Mouse (Mus musculus) colon, adult 2 months (tissue): Measurements from ENCODE around the gene Zfp362. TPM values are rescaled to one million over a fixed set of nuclear protein-coding genes. Genes with fewer than 3 reads are reported as not detected.

Source experiments
- polyA plus RNA-seq: library from polyadenylated mRNA; depleted of rRNA; stranded (reverse); fragments of >200 nt; gene quantifications from 2 replicates; pipeline ENCODE4 v1.2.3, GENCODE M21; 2012; rRNA removed

The Zfp362 gene
- polyA plus RNA-seq = 24.3 and 27.6 TPM in 2 replicates

GRCm38 (mm10) chr4:128806043-128806826 is at the start of gene Zfp362:
Gene Zfp362, minus strand, starts transcription at chr4:128806045.

GRCm38 (mm10) chr4:128755064-128755463 is 50.8 kb downstream of the Zfp362 start, which contains the start of gene A3galt2:
Gene A3galt2, plus strand, starts transcription at chr4:128755364.

Other genes with a start within 250 kb of the Zfp362 start
- gene Zscan20, start 195.9 kb downstream of the Zfp362 start, polyA plus RNA-seq = 2.5 and 2.7 TPM in 2 replicates
- 2.9 and 3.9 TPM in 2 replicates for gene Tlr12, start 187.4 kb downstream of the Zfp362 start, polyA plus RNA-seq
- gene Phc2, start 151.3 kb downstream of the Zfp362 start, polyA plus RNA-seq = 74.3 and 76.8 TPM in 2 replicates
- gene A3galt2, start 50.7 kb downstream of the Zfp362 start, polyA plus RNA-seq = 0.22 and 0.29 TPM in 2 replicates
- 8.8 and 9.5 TPM in 2 replicates for gene Trim62, start 77.5 kb upstream of the Zfp362 start, polyA plus RNA-seq
- gene Azin2, start 156.4 kb upstream of the Zfp362 start, polyA plus RNA-seq = 6.8 and 6.9 TPM in 2 replicates
- 84.7 and 88.1 TPM in 2 replicates for gene Ak2, start 185.9 kb upstream of the Zfp362 start, polyA plus RNA-seq